Mouse (Mus musculus): ENCODE results near the gene Gm10318. TPM values are rescaled to one million over a fixed set of nuclear protein-coding genes. Genes with fewer than 3 reads are reported as not detected.
A peak's percentile ranks its signal among the peaks of the same experiment; 100 is the strongest.

Gm10318 gene
- total and polyA plus RNA-seq, 2 experiments from 2014 or later = not detected

- peak; percentile 39 for DNase-seq (ENCODE audit: low spot score)
- peak overlapping the region; percentile 17; the same call in 1 of the 2 replicates for H3K4me2 ChIP-seq (ENCODE audit: low read depth, low read length)
- H3K27me3 ChIP-seq (ENCODE audit: insufficient read depth, low read length) = no peaks in the 10 kb centered on the region
- H3K4me1 ChIP-seq (ENCODE audit: insufficient read depth, low read length) = no peaks in the 10 kb centered on the region
- no peak overlapping the region for H3K27ac ChIP-seq
- 48% methylated on average over 14 of the region's 14 CpGs for WGBS
- peak; percentile 83 for ATAC-seq
- H3K9me3 ChIP-seq (ENCODE audit: low read length) = no peaks in the 10 kb centered on the region
- no peak overlapping the region for H3K4me3 ChIP-seq (ENCODE audit: low read length)
- H3K9ac ChIP-seq (replicated peaks; ENCODE audit: low read length) = no peak overlapping the region
- H3K36me3 ChIP-seq (ENCODE audit: insufficient read depth, low read length) = no peaks in the 10 kb centered on the region
- no peak for TF ChIP-seq CTCF (IDR thresholded peaks at IDR 0.05; ENCODE audit: low read depth)
These were observed 11.6 kb downstream of the Gm10318 start for GRCm38 (mm10) chr10:77864067-77864761.

- ATAC-seq = no peak; the same call in none of the 2 replicates
- WGBS = 45% methylated on average over 11 of the region's 11 CpGs
These were observed 12.1 kb downstream of the Gm10318 start for GRCm38 (mm10) chr10:77864762-77865143.

DNA sequence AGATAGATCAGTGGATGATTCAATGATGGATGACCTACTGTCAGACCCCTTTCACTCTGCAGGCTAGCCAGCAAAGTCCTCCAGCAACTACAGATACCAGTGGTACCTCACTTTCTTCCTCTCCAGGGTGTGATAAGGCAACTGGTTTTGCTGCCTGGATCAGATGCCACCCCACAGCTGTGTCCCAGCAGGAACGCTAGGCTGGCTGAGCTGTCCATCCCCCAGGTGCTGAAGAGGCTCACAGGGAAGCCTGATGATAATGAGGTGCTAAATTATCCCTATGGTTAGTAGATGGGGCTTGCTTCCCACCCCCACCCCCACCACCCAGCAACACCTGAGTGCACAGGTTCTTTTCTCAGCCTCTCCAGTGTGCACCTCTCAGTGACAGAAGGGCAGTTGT lies 14.9 kb downstream of the Gm10318 start:
- WGBS = 44% methylated on average over 1 of the region's 1 CpGs
- DNase-seq (ENCODE audit: low spot score) (no peak), ATAC-seq (no peak)
- H3K4me2 ChIP-seq (ENCODE audit: low read depth, low read length) = no peak overlapping the region
- H3K36me3 ChIP-seq (ENCODE audit: insufficient read depth, low read length) = no peaks in the 10 kb centered on the region
- TF ChIP-seq CTCF (IDR thresholded peaks at IDR 0.05; ENCODE audit: low read depth) = no peak
- no peaks in the 10 kb centered on the region for H3K4me1 ChIP-seq (ENCODE audit: insufficient read depth, low read length)
- H3K27me3 ChIP-seq (ENCODE audit: insufficient read depth, low read length) = no peaks in the 10 kb centered on the region
- no peak overlapping the region for H3K9ac ChIP-seq (replicated peaks; ENCODE audit: low read length)
- no peaks in the 10 kb centered on the region for H3K9me3 ChIP-seq (ENCODE audit: low read length)
- H3K4me3 ChIP-seq (ENCODE audit: low read length) = no peak overlapping the region
- no peak overlapping the region for H3K27ac ChIP-seq

More at GRCm38 (mm10) chr10:77864762-77865143, 12.1 kb downstream of the Gm10318 start:
- Histone ChIP-seq H3K4me3 (ENCODE audit: low read length) (no peak overlapping the region), H3K4me2 (ENCODE audit: low read depth, low read length) (peak overlapping the region; percentile 17; the same call in 1 of the 2 replicates), H3K9me3 (ENCODE audit: low read length) (no peaks in the 10 kb centered on the region), H3K9ac (replicated peaks; ENCODE audit: low read length) (no peak overlapping the region), H3K4me1 (ENCODE audit: insufficient read depth, low read length) (no peaks in the 10 kb centered on the region), H3K36me3 (ENCODE audit: insufficient read depth, low read length) (no peaks in the 10 kb centered on the region), H3K27me3 (ENCODE audit: insufficient read depth, low read length) (no peaks in the 10 kb centered on the region), H3K27ac (no peak overlapping the region)
- DNase-seq (ENCODE audit: low spot score) = no peak
- TF ChIP-seq CTCF (IDR thresholded peaks at IDR 0.05; ENCODE audit: low read depth) = no peak

DNA sequence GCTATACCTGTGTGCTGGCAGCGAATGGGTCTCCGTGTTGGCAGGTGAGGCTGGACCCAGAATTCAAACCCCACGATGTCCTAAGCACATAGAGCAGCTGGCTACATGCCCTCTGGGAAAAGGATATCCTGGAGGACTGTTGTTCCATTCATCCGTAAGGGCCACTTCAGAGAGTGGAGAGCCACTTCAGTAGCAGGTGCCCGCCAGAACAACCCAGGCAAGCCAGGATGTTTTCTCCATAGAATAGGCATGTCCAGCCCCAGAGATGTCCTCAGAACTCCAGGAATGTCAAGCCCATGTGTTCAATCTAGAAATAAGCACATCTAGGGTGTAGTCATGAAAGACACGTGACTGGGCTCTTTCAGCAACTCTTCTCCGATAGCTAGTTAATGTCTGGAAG lies 17.0 kb downstream of the Gm10318 start:
- TF ChIP-seq CTCF (IDR thresholded peaks at IDR 0.05; ENCODE audit: low read depth) = no peak
- no peaks in the 10 kb centered on the region for H3K9me3 ChIP-seq (ENCODE audit: low read length)
- H3K9ac ChIP-seq (replicated peaks; ENCODE audit: low read length) = no peak overlapping the region
- H3K4me3 ChIP-seq (ENCODE audit: low read length) = no peak overlapping the region
- no peak overlapping the region for H3K27ac ChIP-seq
- ATAC-seq = no peak
- H3K36me3 ChIP-seq (ENCODE audit: insufficient read depth, low read length) = no peaks in the 10 kb centered on the region
- WGBS = 85% methylated on average over 7 of the region's 7 CpGs
- H3K4me1 ChIP-seq (ENCODE audit: insufficient read depth, low read length) = no peaks in the 10 kb centered on the region
- no peak for DNase-seq (ENCODE audit: low spot score)
- H3K27me3 ChIP-seq (ENCODE audit: insufficient read depth, low read length) = no peaks in the 10 kb centered on the region
- no peak overlapping the region for H3K4me2 ChIP-seq (ENCODE audit: low read depth, low read length)

DNA sequence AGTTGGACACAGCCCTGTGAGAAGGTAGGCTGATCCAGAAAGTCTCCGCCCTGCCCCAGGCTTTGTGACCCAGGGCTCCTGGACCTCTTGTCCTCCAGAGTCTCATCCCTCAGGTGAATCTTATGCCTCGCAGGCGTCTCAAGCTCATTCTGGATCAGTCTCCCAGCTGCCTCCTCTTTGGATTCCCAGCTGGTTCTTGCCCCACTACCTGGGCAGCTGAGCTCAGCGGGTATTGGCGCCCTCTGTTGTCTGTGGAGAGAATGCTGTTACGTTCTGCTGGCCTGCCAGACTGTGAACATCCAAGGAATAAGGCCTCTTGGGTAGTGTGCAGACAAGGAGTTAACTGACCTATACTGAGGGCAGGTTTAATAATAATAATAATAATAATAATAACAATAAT lies 26.3 kb downstream of the Gm10318 start:
- TF ChIP-seq CTCF (IDR thresholded peaks at IDR 0.05; ENCODE audit: low read depth) = peak; percentile 45
- H3K4me3 ChIP-seq (ENCODE audit: low read length) = no peak overlapping the region
- H3K27ac ChIP-seq = no peak overlapping the region
- no peaks in the 10 kb centered on the region for H3K9me3 ChIP-seq (ENCODE audit: low read length)
- H3K36me3 ChIP-seq (ENCODE audit: insufficient read depth, low read length) = no peaks in the 10 kb centered on the region
- WGBS = 64% methylated on average over 6 of the region's 6 CpGs
- H3K27me3 ChIP-seq (ENCODE audit: insufficient read depth, low read length) = no peaks in the 10 kb centered on the region
- H3K4me1 ChIP-seq (ENCODE audit: insufficient read depth, low read length) = no peaks in the 10 kb centered on the region
- ATAC-seq = no peak
- H3K9ac ChIP-seq (replicated peaks; ENCODE audit: low read length) = no peak overlapping the region
- DNase-seq (ENCODE audit: low spot score) = no peak
- H3K4me2 ChIP-seq (ENCODE audit: low read depth, low read length) = no peak overlapping the region

GRCm38 (mm10) chr10:77880305-77880704 lies 27.6 kb downstream of the Gm10318 start:
- Histone ChIP-seq H3K4me2 (ENCODE audit: low read depth, low read length) (no peak overlapping the region), H3K4me3 (ENCODE audit: low read length) (no peak overlapping the region), H3K9ac (replicated peaks; ENCODE audit: low read length) (no peak overlapping the region), H3K36me3 (ENCODE audit: insufficient read depth, low read length) (no peaks in the 10 kb centered on the region), H3K27me3 (ENCODE audit: insufficient read depth, low read length) (no peaks in the 10 kb centered on the region), H3K4me1 (ENCODE audit: insufficient read depth, low read length) (no peaks in the 10 kb centered on the region), H3K9me3 (ENCODE audit: low read length) (no peaks in the 10 kb centered on the region), H3K27ac (no peak overlapping the region)
- 79% methylated on average over 3 of the region's 3 CpGs for WGBS
- TF ChIP-seq CTCF (IDR thresholded peaks at IDR 0.05; ENCODE audit: low read depth) = no peak
- ATAC-seq = no peak
- no peak for DNase-seq (ENCODE audit: low spot score)

DNA sequence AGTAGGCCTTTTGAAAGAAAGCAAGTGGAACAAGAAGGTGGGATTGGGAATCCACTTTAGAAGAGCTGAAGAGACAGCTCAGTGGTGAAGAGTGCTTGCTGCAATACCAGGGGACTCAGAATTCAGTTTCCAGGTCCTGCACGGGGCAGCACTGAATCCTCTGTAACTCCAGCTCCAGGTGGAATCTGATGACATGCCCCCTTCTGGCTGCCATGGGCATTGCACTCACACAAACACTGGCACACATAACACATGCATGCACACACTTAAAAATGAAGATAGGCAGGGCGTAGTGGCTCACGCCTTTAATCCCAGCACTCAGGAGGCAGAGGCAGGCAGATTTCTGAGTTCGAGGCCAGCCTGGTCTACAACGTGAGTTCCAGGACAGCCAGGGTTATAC lies 29.9 kb downstream of the Gm10318 start:
- no peak overlapping the region for H3K27ac ChIP-seq
- no peaks in the 10 kb centered on the region for H3K4me1 ChIP-seq (ENCODE audit: insufficient read depth, low read length)
- H3K27me3 ChIP-seq (ENCODE audit: insufficient read depth, low read length) = no peaks in the 10 kb centered on the region
- no peaks in the 10 kb centered on the region for H3K36me3 ChIP-seq (ENCODE audit: insufficient read depth, low read length)
- DNase-seq (ENCODE audit: low spot score) = no peak
- TF ChIP-seq CTCF (IDR thresholded peaks at IDR 0.05; ENCODE audit: low read depth) = peak; percentile 28
- H3K4me2 ChIP-seq (ENCODE audit: low read depth, low read length) = no peak overlapping the region
- 90% methylated on average over 5 of the region's 5 CpGs for WGBS
- no peaks in the 10 kb centered on the region for H3K9me3 ChIP-seq (ENCODE audit: low read length)
- H3K9ac ChIP-seq (replicated peaks; ENCODE audit: low read length) = no peak overlapping the region
- no peak overlapping the region for H3K4me3 ChIP-seq (ENCODE audit: low read length)
- no peak for ATAC-seq

All from hindbrain, postnatal 0 days (tissue).